Mouse (Mus musculus) heart, adult 2 months (tissue): ENCODE data around the gene Trim34b.

Source experiments
- CTCF ChIP-seq: fragments of 200-600 bp; IDR thresholded peaks from 2 replicates; pipeline ENCODE4 v1.8.1; 2022; ENCODE audit warnings: antibody characterized with exemption, mild to moderate bottlenecking, moderate library complexity
- POLR2A ChIP-seq: fragments of 200-500 bp; IDR thresholded peaks from 2 replicates; pipeline ENCODE4 v1.6.1; 2011; ENCODE audit warnings: mild to moderate bottlenecking, low read depth, low read length, control low read depth; ENCODE audit not compliant: insufficient read depth

GRCm38 (mm10) chr7:104322028-104322427, 7.2 kb upstream of the Trim34b start:
- TF ChIP-seq POLR2A (no peak), CTCF (no peak)
